Mouse (Mus musculus) thymus, postnatal 14 days (tissue): ENCODE data around the gene Gbx1.
A peak's percentile ranks its signal among the peaks of the same experiment; 100 is the strongest.

ENCODE experiments used
- DNase-seq: peaks from one replicate; pipeline ENCODE4 v3.0.0; 2021

The Gbx1 gene

DNA sequence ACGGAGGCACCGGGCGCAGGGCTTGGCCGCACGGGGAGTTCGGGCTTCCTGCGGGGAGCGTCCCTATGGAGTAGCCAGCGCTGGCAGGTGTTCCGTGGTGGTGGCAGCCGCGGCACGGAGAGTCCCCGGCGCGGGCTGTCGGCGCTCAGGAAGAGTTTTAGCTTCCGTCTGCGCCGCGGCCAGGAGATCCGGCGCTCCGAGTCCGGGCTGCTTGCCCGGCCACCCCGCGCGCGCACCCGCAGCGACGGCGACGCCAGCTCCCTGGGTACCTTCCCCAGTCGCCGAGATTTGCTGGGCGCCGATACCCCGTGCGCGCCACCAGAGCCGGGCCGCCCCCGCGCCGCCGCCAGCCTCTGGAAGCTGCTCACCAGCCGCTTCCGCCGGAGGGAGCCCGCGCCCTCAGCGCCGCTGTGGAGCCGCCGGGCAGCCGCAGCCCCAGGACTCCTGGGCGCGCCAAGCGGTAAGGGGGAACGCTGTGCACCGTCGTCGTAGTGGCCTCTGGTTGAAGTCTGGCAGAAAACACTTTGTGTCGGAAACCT, 52.2 kb downstream of the Gbx1 start:
- DNase-seq = peak; percentile 64

DNA sequence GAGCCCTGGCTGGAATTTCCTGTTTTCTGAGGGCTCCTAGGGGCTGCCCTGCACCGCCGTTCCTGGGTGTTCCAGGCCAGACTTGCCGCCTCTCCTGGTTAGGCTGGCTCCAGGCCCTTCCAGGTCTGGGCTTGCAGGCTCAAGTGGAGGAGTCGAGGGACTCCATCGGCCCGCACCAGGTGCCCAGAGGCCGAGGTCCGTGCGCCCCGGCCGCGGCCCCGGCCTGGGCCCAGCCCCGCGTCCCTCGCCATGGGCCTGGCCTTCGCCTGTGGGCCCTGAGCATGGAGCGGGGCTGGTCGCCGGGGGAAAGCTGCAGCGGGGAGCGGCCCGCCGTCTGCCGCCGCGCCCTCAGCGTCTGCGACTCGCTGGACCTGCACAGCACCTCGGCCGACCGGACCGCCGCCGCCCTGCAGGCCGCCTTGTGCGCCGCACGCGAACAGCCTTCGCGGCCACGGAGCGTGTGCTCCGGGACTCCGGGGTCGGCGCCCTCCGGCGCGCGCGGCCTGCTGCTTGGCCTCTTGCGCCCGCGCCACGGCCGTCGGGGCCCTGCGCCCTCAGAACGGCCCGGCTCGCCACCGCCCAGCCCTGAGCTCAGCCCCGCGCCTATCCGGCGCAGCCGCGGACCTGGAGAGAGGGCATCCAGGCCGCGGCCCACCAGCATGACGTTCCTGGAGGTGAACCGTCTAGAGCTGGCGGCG, 52.8 kb downstream of the Gbx1 start:
- DNase-seq = no peak

DNA sequence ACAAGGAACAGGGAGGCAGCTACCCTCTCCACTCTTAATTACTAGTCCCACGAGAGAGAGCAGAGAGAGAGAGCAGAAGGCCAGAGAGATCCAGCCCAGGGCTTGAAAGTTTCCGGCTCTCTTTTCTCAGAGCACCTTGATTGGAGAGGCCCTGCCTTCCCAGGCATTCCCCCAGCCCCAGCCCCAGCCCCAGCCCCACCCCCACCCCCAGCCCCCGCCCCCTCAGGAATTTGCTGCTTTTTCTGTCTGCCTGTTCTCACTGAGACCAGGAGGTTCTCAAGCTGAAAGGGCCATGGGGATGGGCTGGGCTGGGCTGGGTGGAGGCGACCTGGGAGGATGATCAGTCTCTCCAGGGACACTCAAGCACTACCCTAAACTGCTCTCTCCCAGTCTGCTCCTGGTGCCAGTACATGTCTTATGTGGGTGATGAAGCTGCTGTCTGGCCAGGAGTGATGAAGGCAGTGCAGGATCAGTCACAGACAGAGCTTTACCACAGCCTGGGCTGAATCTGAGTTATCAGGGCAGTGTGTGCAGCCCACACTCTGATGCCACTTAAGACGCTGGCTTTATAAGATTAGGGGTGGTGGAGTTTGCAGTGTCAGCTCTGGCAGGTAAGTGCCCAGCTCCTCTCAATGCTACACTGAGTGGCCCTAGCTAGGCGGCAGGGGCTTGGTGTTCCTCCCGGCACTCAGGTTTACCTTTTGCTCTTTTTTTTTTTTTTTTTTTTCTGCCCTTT, 54.0 kb downstream of the Gbx1 start:
- DNase-seq = no peak

DNA sequence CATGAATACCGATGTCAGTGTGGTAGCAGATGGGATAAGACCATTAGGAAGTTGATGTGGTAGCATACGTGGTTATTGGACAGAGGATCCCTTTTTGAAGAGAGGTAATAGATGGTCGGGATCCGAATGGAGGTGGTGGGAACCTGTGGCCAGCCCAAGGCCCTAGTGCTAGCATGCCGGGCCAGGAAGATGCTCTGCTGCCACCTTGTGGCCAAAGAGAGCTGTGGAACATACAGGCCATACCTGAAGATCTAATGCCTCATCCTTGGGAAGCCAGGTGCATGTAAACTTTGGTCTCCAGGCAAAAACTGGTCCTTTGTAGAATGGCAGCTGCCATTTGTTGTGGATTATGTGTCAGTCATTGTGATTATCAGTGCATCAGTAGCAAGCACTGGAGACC, 56.4 kb downstream of the Gbx1 start:
- peak; percentile 81 for DNase-seq

DNA sequence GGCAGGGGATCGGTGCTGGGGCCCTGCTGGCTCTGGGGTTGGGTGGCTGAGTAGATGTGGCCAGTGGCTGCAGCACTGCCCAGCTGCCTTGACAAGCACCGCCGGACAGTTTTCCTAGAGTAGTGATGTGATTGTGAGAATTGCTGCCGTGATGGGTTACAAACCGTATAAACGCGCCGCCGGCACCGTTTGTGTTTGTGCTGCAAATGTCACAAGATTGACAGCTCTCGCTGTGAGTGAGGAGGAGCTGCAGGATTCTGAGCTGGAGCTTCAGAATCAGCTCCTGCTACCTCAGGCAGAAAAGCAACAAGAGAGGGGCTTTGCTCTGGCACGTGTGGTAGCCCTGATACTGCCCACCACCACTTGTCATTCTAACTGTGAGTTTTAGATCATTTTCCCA, 60.2 kb downstream of the Gbx1 start:
- DNase-seq = no peak

DNA sequence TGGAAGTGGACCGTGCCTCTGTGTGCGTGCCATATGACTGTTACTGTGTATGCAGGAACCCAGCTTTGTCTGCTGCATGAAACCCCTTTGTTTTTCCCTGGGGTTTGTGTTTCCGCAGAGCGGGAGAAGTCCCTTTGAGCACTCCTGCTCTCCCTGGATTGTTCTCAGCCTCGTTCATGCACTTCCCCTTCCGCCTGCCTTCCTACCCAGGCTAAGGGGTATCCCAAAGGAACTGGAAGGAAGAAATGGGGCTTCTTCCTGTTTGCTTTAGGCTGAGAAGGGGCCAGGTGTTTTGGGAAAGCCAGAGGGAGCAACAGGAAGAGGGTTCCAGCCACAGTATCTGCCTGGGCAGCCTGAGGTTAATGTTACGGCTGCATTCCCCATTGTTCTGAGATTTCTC, 71.4 kb downstream of the Gbx1 start:
- DNase-seq = no peak

DNA sequence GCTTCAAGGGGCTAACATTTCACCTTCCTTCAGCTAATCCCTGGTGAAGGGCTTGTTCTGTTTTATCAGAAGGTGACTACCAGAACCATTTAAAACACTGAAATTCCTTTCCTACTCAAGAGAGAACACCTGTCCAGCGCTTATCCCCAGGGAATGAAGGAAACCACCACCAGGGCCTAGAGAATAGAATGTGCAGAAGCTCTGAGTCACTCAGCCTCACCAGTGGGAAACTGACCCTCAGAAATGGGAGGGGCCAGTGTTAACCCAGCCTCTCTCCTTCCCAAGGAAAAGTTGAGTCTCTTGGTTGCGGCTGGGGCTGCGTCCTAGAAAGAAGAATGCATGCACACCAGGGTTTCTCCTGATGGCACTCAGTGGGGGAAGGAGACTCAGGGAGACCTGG, 71.9 kb downstream of the Gbx1 start:
- DNase-seq = no peak

DNA sequence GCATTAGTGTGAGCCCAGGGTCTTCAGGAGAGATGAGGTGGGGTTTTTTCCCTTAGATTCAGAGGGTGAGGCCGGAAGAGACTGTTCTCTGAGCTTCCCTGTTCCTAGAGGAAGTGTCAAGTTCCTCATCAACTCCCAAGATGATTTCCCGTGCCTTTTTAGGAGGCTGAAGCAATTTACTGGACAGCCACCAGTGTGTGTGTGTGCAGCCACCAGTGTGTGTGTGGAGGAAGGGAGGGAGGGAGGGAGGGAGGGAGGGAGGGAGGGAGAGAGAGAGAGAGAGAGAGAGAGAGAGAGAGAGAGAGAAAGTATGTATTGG, 73.1 kb downstream of the Gbx1 start:
- DNase-seq = no peak

DNA sequence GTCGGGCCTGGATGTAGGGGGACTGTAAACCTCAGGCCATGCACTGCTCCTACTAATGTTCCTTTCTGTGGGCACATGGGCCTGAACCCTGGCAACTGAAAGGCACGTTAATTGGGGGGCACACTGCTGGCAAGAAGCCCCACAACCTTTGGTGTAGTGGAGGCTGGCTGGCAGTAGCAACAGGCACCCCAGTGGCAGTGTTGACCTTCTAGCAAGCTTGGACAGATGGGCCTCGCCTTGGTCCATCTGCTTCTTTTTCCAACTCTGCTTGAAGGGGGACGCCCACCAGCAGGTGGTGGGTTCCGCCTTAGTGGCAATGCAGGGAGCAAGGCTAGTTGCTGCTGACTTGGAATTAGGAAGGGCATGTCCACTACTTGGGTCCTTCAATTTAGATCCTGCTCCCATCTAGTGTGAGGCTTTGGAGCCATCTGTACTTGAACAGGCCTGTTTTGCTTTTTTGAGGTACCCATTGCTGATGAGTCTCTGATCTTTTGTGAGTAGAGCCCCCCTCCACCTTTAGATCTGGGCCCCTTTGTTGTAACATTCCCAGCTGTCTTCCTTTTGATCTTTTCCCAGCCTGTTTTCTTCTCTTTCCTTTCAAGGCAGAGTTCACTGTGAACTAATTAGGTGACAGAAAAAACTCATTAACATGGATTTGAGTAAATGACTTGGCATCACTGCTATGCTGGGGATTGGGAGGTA, 73.6 kb downstream of the Gbx1 start:
- no peak for DNase-seq
